Mouse (Mus musculus) lung, embryonic 15.5 days (tissue): ENCODE measurements at regions not wholly inside any gene's neighbourhood (a gene's known extent, or its start where the extent isn't known, plus 50 kb on each side); places are given as distances from the start of the nearest gene placed in this dataset.

Experiments
- ATAC-seq: fragments of 200-750 bp; cut with Nextera tagmentation; 2 replicates; pipeline ENCODE4 v1.8.0; 2017; ENCODE audit warnings: moderate number of reproducible peaks, borderline replicate concordance; ENCODE audit not compliant: low FRiP score, low TSS enrichment; ENCODE audit errors: extremely low read depth
- H3K27ac ChIP-seq: fragments of 300-500 bp; sonication (generic); 2 replicates; pipeline ENCODE4 v1.5.1; 2015; ENCODE audit warnings: moderate library complexity, mild to moderate bottlenecking, inconsistent platforms
- H3K27me3 ChIP-seq: fragments of 300-500 bp; sonication (generic); 2 replicates; pipeline ENCODE4 v1.6.1; 2015; ENCODE audit warnings: inconsistent platforms
- H3K36me3 ChIP-seq: fragments of 300-500 bp; sonication (generic); 2 replicates; pipeline ENCODE4 v1.6.1; 2015; ENCODE audit warnings: inconsistent platforms
- H3K4me1 ChIP-seq: fragments of 300-500 bp; sonication (generic); 2 replicates; pipeline ENCODE4 v1.6.1; 2015; ENCODE audit warnings: inconsistent platforms
- H3K4me2 ChIP-seq: fragments of 300-500 bp; sonication (generic); 2 replicates; pipeline ENCODE4 v1.6.1; 2015; ENCODE audit warnings: inconsistent platforms, mild to moderate bottlenecking, moderate library complexity
- H3K4me3 ChIP-seq: fragments of 300-500 bp; sonication (generic); 2 replicates; pipeline ENCODE4 v1.5.1; 2015; ENCODE audit warnings: mild to moderate bottlenecking, inconsistent platforms
- H3K9ac ChIP-seq: fragments of 300-500 bp; sonication (generic); 2 replicates; pipeline ENCODE4 v1.6.1; 2015; ENCODE audit warnings: inconsistent platforms
- H3K9me3 ChIP-seq: fragments of 300-500 bp; sonication (generic); 2 replicates; pipeline ENCODE4 v1.6.1; 2016; ENCODE audit warnings: inconsistent platforms
- WGBS: fragments of 180-500 bp; shearing (Covaris S2); methylation state at CpG from one replicate; pipeline ENCODE4 v1.1.7; 2015; 5-methylcytosine and 5-hydroxymethylcytosine counted together

- no peak overlapping the region for H3K4me3 ChIP-seq
- no peak for ATAC-seq
- H3K9ac ChIP-seq, result no peak overlapping the region
- H3K4me1 ChIP-seq, result no peaks in the 10 kb centered on the region
- H3K27me3 ChIP-seq, result no peaks in the 10 kb centered on the region
- H3K27ac ChIP-seq, result no peak overlapping the region
- no peak overlapping the region for H3K4me2 ChIP-seq
- no peaks in the 10 kb centered on the region for H3K9me3 ChIP-seq
- H3K36me3 ChIP-seq, result no peaks in the 10 kb centered on the region
- WGBS, result 54% methylated on average over 4 of the region's 4 CpGs
Observed at GRCm38 (mm10) chr9:52255692-52256091, 87.3 kb upstream of the Zc3h12c start.

- WGBS, result 58% methylated on average over 6 of the region's 6 CpGs
- no peak overlapping the region for H3K4me3 ChIP-seq
- no peak overlapping the region for H3K9ac ChIP-seq
- H3K9me3 ChIP-seq, result no peaks in the 10 kb centered on the region
- H3K27me3 ChIP-seq, result no peaks in the 10 kb centered on the region
- no peaks in the 10 kb centered on the region for H3K36me3 ChIP-seq
- no peak for ATAC-seq
- no peaks in the 10 kb centered on the region for H3K4me1 ChIP-seq
- no peak overlapping the region for H3K4me2 ChIP-seq
- H3K27ac ChIP-seq, result no peak overlapping the region
Observed at GRCm38 (mm10) chr9:52254475-52254874, 86.1 kb upstream of the Zc3h12c start.

GRCm38 (mm10) chr9:52251455-52251854 is 83.1 kb upstream of the Zc3h12c start:
- no peak overlapping the region for H3K4me3 ChIP-seq
- WGBS, result 82% methylated on average over 5 of the region's 5 CpGs
- H3K4me2 ChIP-seq, result no peak overlapping the region
- H3K4me1 ChIP-seq, result no peaks in the 10 kb centered on the region
- ATAC-seq, result no peak
- no peaks in the 10 kb centered on the region for H3K9me3 ChIP-seq
- H3K9ac ChIP-seq, result no peak overlapping the region
- no peaks in the 10 kb centered on the region for H3K36me3 ChIP-seq
- H3K27me3 ChIP-seq, result no peaks in the 10 kb centered on the region
- no peak overlapping the region for H3K27ac ChIP-seq

GRCm38 (mm10) chr9:52246712-52247111 is 78.3 kb upstream of the Zc3h12c start:
- H3K27me3 ChIP-seq, result peaks cover 3% of the 10 kb centered on the region; the same call in 1 of the 2 replicates
- H3K4me3 ChIP-seq, result no peak overlapping the region
- no peak for ATAC-seq
- 82% methylated on average over 1 of the region's 1 CpGs for WGBS
- no peaks in the 10 kb centered on the region for H3K4me1 ChIP-seq
- H3K27ac ChIP-seq, result no peak overlapping the region
- H3K9ac ChIP-seq, result no peak overlapping the region
- H3K36me3 ChIP-seq, result no peaks in the 10 kb centered on the region
- no peaks in the 10 kb centered on the region for H3K9me3 ChIP-seq
- H3K4me2 ChIP-seq, result no peak overlapping the region

- no peak overlapping the region for H3K9ac ChIP-seq
- no peak for ATAC-seq
- WGBS, result 50% methylated on average over 12 of the region's 12 CpGs
- no peaks in the 10 kb centered on the region for H3K36me3 ChIP-seq
- H3K27me3 ChIP-seq, result peaks cover 3% of the 10 kb centered on the region; the same call in 1 of the 2 replicates
- no peak overlapping the region for H3K27ac ChIP-seq
- no peak overlapping the region for H3K4me3 ChIP-seq
- no peak overlapping the region for H3K4me2 ChIP-seq
- H3K4me1 ChIP-seq, result no peaks in the 10 kb centered on the region
- H3K9me3 ChIP-seq, result no peaks in the 10 kb centered on the region
Observed at GRCm38 (mm10) chr9:52244081-52244480, 75.7 kb upstream of the Zc3h12c start.

GRCm38 (mm10) chr9:52243032-52243431 is 74.7 kb upstream of the Zc3h12c start:
- peaks cover 3% of the 10 kb centered on the region; the same call in 1 of the 2 replicates for H3K27me3 ChIP-seq
- H3K9ac ChIP-seq, result no peak overlapping the region
- no peak overlapping the region for H3K4me2 ChIP-seq
- no peaks in the 10 kb centered on the region for H3K4me1 ChIP-seq
- no peaks in the 10 kb centered on the region for H3K36me3 ChIP-seq
- ATAC-seq, result no peak
- no peak overlapping the region for H3K4me3 ChIP-seq
- H3K27ac ChIP-seq, result no peak overlapping the region
- H3K9me3 ChIP-seq, result no peaks in the 10 kb centered on the region
- 73% methylated on average over 2 of the region's 2 CpGs for WGBS

GRCm38 (mm10) chr9:52241577-52241976 is 73.2 kb upstream of the Zc3h12c start:
- Histone ChIP-seq H3K9ac (no peak overlapping the region), H3K27ac (no peak overlapping the region), H3K4me1 (no peaks in the 10 kb centered on the region), H3K36me3 (no peaks in the 10 kb centered on the region), H3K9me3 (no peaks in the 10 kb centered on the region), H3K27me3 (peaks cover 3% of the 10 kb centered on the region; the same call in 1 of the 2 replicates), H3K4me3 (no peak overlapping the region), H3K4me2 (no peak overlapping the region)
- WGBS, result 56% methylated on average over 4 of the region's 4 CpGs
- ATAC-seq, result no peak

GRCm38 (mm10) chr9:52240585-52241320 is 72.4 kb upstream of the Zc3h12c start:
- ATAC-seq, result no peak
- Histone ChIP-seq H3K4me3 (no peak overlapping the region), H3K9me3 (no peaks in the 10 kb centered on the region), H3K4me2 (no peak overlapping the region), H3K9ac (no peak overlapping the region), H3K27ac (no peak overlapping the region), H3K36me3 (no peaks in the 10 kb centered on the region), H3K4me1 (no peaks in the 10 kb centered on the region), H3K27me3 (peaks cover 3% of the 10 kb centered on the region; the same call in 1 of the 2 replicates)
- 45% methylated on average over 12 of the region's 12 CpGs for WGBS

GRCm38 (mm10) chr9:52234775-52235174 is 66.4 kb upstream of the Zc3h12c start:
- no peak overlapping the region for H3K4me2 ChIP-seq
- H3K4me3 ChIP-seq, result no peak overlapping the region
- no peaks in the 10 kb centered on the region for H3K4me1 ChIP-seq
- no peak overlapping the region for H3K27ac ChIP-seq
- no peaks in the 10 kb centered on the region for H3K27me3 ChIP-seq
- no peaks in the 10 kb centered on the region for H3K36me3 ChIP-seq
- H3K9ac ChIP-seq, result no peak overlapping the region
- no peaks in the 10 kb centered on the region for H3K9me3 ChIP-seq
- ATAC-seq, result no peak
- WGBS, result 69% methylated on average over 9 of the region's 9 CpGs

GRCm38 (mm10) chr9:52229589-52229988 is 61.2 kb upstream of the Zc3h12c start:
- 69% methylated on average over 9 of the region's 9 CpGs for WGBS

GRCm38 (mm10) chr9:52225646-52226045 is 57.3 kb upstream of the Zc3h12c start:
- H3K27ac ChIP-seq, result no peak overlapping the region
- no peak for ATAC-seq
- no peak overlapping the region for H3K9ac ChIP-seq
- no peaks in the 10 kb centered on the region for H3K9me3 ChIP-seq
- H3K36me3 ChIP-seq, result no peaks in the 10 kb centered on the region
- H3K4me2 ChIP-seq, result no peak overlapping the region
- 62% methylated on average over 3 of the region's 3 CpGs for WGBS
- H3K4me1 ChIP-seq, result no peaks in the 10 kb centered on the region
- H3K27me3 ChIP-seq, result no peaks in the 10 kb centered on the region
- no peak overlapping the region for H3K4me3 ChIP-seq

More at GRCm38 (mm10) chr9:52229589-52229988, 61.2 kb upstream of the Zc3h12c start:
- H3K4me2 ChIP-seq, result no peak overlapping the region
- no peak overlapping the region for H3K9ac ChIP-seq
- no peak overlapping the region for H3K27ac ChIP-seq
- H3K27me3 ChIP-seq, result no peaks in the 10 kb centered on the region
- no peak overlapping the region for H3K4me3 ChIP-seq
- H3K9me3 ChIP-seq, result no peaks in the 10 kb centered on the region
- no peak for ATAC-seq
- no peaks in the 10 kb centered on the region for H3K36me3 ChIP-seq
- H3K4me1 ChIP-seq, result no peaks in the 10 kb centered on the region

GRCm38 (mm10) chr9:52223509-52224113 is 55.2 kb upstream of the Zc3h12c start:
- H3K27me3 ChIP-seq, result no peaks in the 10 kb centered on the region
- WGBS, result 42% methylated on average over 7 of the region's 7 CpGs
- H3K4me2 ChIP-seq, result no peak overlapping the region
- H3K36me3 ChIP-seq, result no peaks in the 10 kb centered on the region
- H3K4me3 ChIP-seq, result no peak overlapping the region
- ATAC-seq, result no peak
- no peaks in the 10 kb centered on the region for H3K4me1 ChIP-seq
- no peak overlapping the region for H3K27ac ChIP-seq
- H3K9me3 ChIP-seq, result no peaks in the 10 kb centered on the region
- no peak overlapping the region for H3K9ac ChIP-seq
